Mouse (Mus musculus) embryonic facial prominence, embryonic 11.5 days (tissue): Measurements from ENCODE around the gene Acad12. TPM values are rescaled to one million over a fixed set of nuclear protein-coding genes. Genes with fewer than 3 reads are reported as not detected.
"Not testable (repeated sequence)": the region's sequence is repeated elsewhere in the genome, so short reads cannot be mapped to it uniquely, and the experiment has no call there.

Experiments used
- ATAC-seq: fragments of 200-750 bp; cut with Nextera tagmentation; replicated peaks from 2 replicates; pipeline ENCODE4 v1.8.0; 2017; ENCODE audit warnings: low read depth; ENCODE audit not compliant: insufficient number of reproducible peaks, low FRiP score, low TSS enrichment
- DNase-seq: peaks from one replicate; pipeline ENCODE4 v3.0.0-alpha.2; 2015; ENCODE audit warnings: low spot score
- H3K27ac ChIP-seq: fragments of 300-500 bp; sonication (generic); replicated peaks from 2 replicates; pipeline ENCODE4 v1.5.1; 2014; ENCODE audit warnings: mild to moderate bottlenecking, low read depth, low read length, control low read depth
- H3K27me3 ChIP-seq: fragments of 300-500 bp; sonication (generic); 2 replicates; pipeline ENCODE4 v1.6.1; 2014; ENCODE audit warnings: mild to moderate bottlenecking, low read length, moderate library complexity, mixed read lengths; ENCODE audit not compliant: control insufficient read depth, insufficient read depth
- H3K36me3 ChIP-seq: fragments of 300-500 bp; sonication (generic); replicated peaks from 2 replicates; pipeline ENCODE4 v1.6.1; 2014; ENCODE audit warnings: low read depth, mild to moderate bottlenecking, low read length, moderate library complexity, mixed read lengths; ENCODE audit not compliant: control insufficient read depth, insufficient read depth
- H3K4me1 ChIP-seq: fragments of 300-500 bp; sonication (generic); 2 replicates; pipeline ENCODE4 v1.6.1; 2014; ENCODE audit warnings: low read length, mixed read lengths; ENCODE audit not compliant: control insufficient read depth, insufficient read depth
- H3K4me2 ChIP-seq: fragments of 300-500 bp; sonication (generic); 2 replicates; pipeline ENCODE4 v1.6.1; 2014; ENCODE audit warnings: low read depth, mild to moderate bottlenecking, control low read depth, low read length, moderate library complexity
- H3K4me3 ChIP-seq: fragments of 300-500 bp; sonication (generic); 2 replicates; pipeline ENCODE4 v1.5.1; 2014; ENCODE audit warnings: low read depth, low read length, control low read depth
- H3K9ac ChIP-seq: fragments of 300-500 bp; sonication (generic); replicated peaks from 2 replicates; pipeline ENCODE4 v1.6.1; 2014; ENCODE audit warnings: mild to moderate bottlenecking, control low read depth, low read length
- H3K9me3 ChIP-seq: fragments of 300-500 bp; sonication (generic); replicated peaks from 2 replicates; pipeline ENCODE4 v1.6.1; 2016; ENCODE audit warnings: mild to moderate bottlenecking, low read length, inconsistent platforms, mixed read lengths; ENCODE audit not compliant: control insufficient read depth
- WGBS: fragments of 180-500 bp; shearing (Covaris S2); extraction: QIAGEN DNeasy Blood & Tissue Kit; methylation state at CpG from one replicate; pipeline ENCODE4 v1.1.7; 2014; 5-methylcytosine and 5-hydroxymethylcytosine counted together
- polyA plus RNA-seq: library from polyadenylated mRNA; unstranded; fragments of >200 nt; fragmentation: Nextera tagmentation; extraction: Ambion mirVana; gene quantifications from 2 replicates; pipeline ENCODE4 v1.2.1, GENCODE M21; 2014

The Acad12 gene
- polyA plus RNA-seq, 1 experiment from 2014 or later = 1.5 TPM

DNA sequence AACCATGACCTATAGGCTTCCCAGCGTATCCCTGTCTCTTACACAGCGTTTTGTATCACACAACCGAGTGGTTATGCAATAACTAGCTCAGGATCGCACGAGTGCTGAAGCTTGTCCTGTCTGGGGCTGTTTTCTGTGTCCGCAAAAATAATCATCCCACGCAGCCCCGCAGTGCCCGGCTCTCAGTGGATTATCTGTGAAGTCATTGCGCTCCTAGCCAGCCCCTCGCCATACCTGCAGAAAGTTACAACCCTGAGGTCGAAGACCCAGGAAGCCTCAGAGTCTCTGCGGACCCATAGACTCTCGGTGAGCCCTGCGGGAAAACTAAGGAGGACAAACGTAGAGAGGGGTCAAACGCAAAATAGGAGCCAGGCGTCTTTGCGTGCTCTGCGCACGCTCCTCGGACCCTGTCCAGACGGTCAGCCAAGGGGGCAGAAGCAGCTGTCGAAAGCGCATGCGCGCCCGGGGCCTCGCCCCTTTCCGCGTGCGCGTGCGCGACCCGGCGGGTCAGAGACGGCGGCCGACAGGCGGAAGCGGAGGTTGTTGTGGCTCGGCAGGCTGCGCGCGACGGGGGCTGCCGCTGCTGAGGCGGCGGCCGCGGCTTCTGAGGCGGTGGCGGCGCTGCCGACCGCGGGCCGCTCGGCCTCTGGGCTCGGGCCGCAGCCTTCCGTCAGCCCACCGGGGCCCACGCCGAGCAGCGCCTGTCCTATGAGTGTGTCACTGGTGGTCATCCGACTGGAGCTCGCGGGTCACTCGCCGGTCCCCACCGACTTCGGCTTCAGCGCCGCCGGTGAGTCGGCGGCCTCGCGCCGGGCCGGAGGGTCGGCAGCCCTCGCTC, 41.5 kb upstream of the Acad12 start, which contains the start of the genes Acad10 and Brap:
Gene Acad10 (minus strand): TSS at position 456 of the 838 bp plus-strand sequence.
Gene Brap (plus strand): TSS at position 505 of the 838 bp plus-strand sequence.
- Histone ChIP-seq H3K4me1 (no peaks in the 10 kb centered on the region), H3K27ac (no peak within 1 kb of the TSS; the same call in 1 of the 2 replicates), H3K4me3 (peak within 1 kb of the TSS; percentile 94), H3K36me3 (peaks cover 3% of the 10 kb centered on the region; the same call in 1 of the 2 replicates), H3K4me2 (peak within 1 kb of the TSS; percentile 79), H3K9ac (peak within 1 kb of the TSS; percentile 90), H3K9me3 (no peaks in the 10 kb centered on the region), H3K27me3 (no peaks in the 10 kb centered on the region)
- DNase-seq (peak; percentile 94), ATAC-seq (peak; percentile 69)
- WGBS = 2% methylated on average over 82 of the region's 85 CpGs

DNA sequence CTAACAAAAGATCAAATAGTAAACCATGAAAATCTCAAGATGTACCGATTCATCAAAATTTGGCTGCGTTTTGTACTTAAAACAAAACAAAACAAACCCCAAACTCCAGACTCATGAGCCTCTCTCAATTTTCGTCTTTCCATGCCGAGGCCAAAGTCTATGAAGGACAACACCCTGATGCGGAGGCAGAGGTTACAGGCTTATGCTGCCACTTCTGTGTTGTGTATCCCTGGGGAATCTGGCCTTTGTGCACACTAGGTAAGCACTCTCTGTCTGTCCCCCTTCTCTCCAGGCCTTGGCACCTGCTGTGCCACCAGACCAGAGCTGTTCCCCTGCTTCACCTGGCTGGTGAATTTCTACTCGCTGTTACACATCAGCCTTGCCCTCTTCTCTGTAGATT, 38.9 kb upstream of the Acad12 start:
- not testable (repeated sequence) for H3K9ac ChIP-seq, H3K4me2 ChIP-seq, DNase-seq, H3K36me3 ChIP-seq, ATAC-seq, H3K4me3 ChIP-seq, H3K27me3 ChIP-seq, H3K4me1 ChIP-seq, H3K27ac ChIP-seq, H3K9me3 ChIP-seq
- WGBS = 85% methylated on average over 6 of the region's 6 CpGs

DNA sequence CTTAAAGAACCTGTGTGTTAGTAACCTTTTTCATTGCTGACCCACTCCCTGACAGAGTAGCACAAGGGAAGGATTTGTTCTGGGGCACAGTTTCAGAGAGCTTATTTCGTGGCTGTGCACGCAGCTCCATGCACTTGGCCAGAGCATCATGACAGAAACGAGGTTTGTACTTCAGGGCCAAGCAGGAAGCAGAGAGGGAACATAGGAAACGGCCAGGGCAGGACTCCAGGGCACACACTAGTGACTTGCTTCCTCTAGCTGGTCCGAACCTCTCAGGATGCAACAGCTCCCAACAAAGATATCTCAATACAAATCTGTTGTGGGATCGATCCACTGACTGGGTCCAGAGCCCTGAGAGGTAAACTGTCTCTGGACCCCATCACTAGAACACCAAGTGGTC, 38.1 kb upstream of the Acad12 start:
- H3K4me1 ChIP-seq, DNase-seq, H3K36me3 ChIP-seq, H3K27me3 ChIP-seq, H3K4me2 ChIP-seq, ATAC-seq, H3K9me3 ChIP-seq, H3K4me3 ChIP-seq, H3K9ac ChIP-seq, H3K27ac ChIP-seq: not testable (repeated sequence)
- 70% methylated on average over 6 of the region's 6 CpGs for WGBS

DNA sequence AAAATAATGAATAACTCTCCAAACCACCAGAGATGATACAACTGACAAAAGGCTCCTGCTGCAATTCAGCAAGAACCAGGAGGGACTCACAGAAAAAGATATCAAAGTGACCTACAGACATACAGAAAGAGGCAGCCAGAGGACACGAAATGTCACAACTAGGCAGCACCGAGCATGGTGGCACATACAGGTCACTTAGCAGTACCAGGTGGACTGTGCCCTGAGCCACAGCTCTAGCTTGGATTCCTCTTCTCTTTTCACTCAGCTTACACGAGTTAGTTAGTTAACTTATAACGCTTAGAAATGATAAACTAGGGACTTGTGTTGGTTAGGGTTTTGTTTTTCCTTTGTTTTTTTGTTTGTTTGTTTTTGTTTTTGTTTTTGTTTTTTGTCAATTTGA, 35.8 kb upstream of the Acad12 start:
- Histone ChIP-seq H3K36me3 (no peaks in the 10 kb centered on the region), H3K4me2 (no peak overlapping the region), H3K9ac (no peak overlapping the region), H3K27ac (no peak overlapping the region), H3K9me3 (no peaks in the 10 kb centered on the region), H3K4me1 (no peaks in the 10 kb centered on the region), H3K27me3 (no peaks in the 10 kb centered on the region), H3K4me3 (no peak overlapping the region)
- DNase-seq = no peak
- 78% methylated on average over 4 of the region's 4 CpGs for WGBS
- ATAC-seq = no peak

DNA sequence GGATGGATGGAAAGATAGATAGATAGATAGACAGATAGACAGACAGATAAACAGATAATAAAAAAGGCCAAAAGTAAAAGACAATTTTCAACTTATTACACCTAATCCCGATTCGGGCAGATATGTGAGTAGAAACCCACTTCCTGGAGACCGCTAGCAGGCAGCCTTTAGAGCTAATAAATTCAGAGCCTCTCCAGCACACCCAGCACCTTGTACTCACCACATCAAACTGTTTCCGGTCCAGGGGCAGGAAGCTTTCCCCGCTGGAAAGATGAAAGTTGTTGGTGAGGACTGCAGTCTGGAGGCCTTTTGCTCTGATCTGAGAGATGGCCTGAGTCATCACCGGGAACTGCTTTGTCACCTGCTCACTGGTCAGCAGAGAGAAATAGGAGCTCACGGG, 30.4 kb upstream of the Acad12 start:
- DNase-seq = no peak
- Histone ChIP-seq H3K4me1 (no peaks in the 10 kb centered on the region), H3K27ac (no peak overlapping the region), H3K9ac (no peak overlapping the region), H3K4me2 (no peak overlapping the region), H3K36me3 (no peaks in the 10 kb centered on the region), H3K4me3 (no peak overlapping the region), H3K27me3 (no peaks in the 10 kb centered on the region), H3K9me3 (no peaks in the 10 kb centered on the region)
- WGBS = 85% methylated on average over 7 of the region's 7 CpGs
- ATAC-seq = no peak

DNA sequence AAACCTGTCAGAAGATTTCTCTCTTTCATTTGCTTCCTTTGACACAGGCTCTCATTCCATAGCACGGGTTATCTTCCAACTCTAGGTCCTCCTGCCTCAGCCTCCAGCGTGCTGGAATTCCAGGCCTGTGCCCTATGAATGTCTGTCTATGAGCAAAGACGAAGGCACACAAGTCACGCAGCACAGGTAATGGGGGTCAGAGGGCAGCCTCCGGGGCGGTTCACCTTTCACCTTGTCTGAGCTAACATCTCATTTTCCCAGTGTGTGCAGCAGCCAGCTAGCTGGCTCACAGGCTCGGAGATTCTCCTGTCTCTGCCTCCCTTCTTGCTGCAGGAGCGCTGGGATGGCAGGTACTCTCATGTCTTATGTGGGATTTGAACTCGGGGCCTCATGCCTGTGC, 20.9 kb upstream of the Acad12 start:
- H3K4me1 ChIP-seq = no peaks in the 10 kb centered on the region
- H3K27me3 ChIP-seq = no peaks in the 10 kb centered on the region
- WGBS = 86% methylated on average over 9 of the region's 9 CpGs
- H3K9me3 ChIP-seq = no peaks in the 10 kb centered on the region
- H3K4me3 ChIP-seq = no peak overlapping the region
- DNase-seq (no peak), ATAC-seq (no peak)
- H3K9ac ChIP-seq = no peak overlapping the region
- H3K4me2 ChIP-seq = no peak overlapping the region
- no peak overlapping the region for H3K27ac ChIP-seq
- no peaks in the 10 kb centered on the region for H3K36me3 ChIP-seq

DNA sequence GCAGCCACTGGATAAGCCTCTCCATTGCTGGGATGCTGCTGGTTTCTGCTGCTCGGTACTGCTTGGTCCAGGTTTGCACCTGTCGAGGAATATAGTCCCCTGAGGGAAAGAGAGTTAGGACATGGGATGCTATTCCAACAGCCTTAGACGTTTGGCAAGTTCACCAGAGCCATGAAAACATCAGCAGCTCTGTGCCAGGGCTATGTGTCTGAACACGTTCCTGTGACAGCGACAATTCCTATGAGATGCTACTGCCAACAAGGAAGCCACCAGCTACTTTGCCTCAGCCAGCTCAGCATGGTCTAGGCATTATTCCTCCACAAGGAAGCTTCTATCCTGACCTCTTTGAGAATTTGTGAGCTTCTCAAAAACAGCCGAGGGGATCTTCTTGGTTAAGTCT, 18.6 kb upstream of the Acad12 start:
- DNase-seq = no peak
- no peak for ATAC-seq
- H3K27ac ChIP-seq = no peak overlapping the region
- 80% methylated on average over 6 of the region's 6 CpGs for WGBS
- no peak overlapping the region for H3K4me3 ChIP-seq
- H3K27me3 ChIP-seq = no peaks in the 10 kb centered on the region
- no peaks in the 10 kb centered on the region for H3K9me3 ChIP-seq
- no peak overlapping the region for H3K4me2 ChIP-seq
- no peaks in the 10 kb centered on the region for H3K4me1 ChIP-seq
- no peaks in the 10 kb centered on the region for H3K36me3 ChIP-seq
- H3K9ac ChIP-seq = no peak overlapping the region

DNA sequence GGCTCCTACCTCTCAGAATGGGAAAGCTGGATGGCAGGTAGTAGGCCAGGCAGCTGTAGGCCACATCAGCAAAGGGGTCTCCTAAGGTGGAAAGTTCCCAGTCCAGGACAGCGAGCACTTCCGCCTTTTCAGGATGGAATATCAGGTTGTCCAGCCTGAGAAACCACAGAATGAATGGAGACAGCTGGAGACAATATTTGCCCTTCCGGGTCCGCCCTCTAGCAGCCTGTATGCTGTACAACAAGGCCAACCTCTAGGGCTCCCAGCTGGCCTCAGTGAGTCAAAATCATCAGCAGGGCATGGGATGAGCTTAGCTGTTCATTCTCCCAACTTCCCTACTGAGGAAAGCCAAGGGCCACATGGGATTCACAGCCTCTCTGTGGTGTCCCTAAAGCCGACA, 15.9 kb upstream of the Acad12 start:
- WGBS = 91% methylated on average over 5 of the region's 5 CpGs
- no peaks in the 10 kb centered on the region for H3K4me1 ChIP-seq
- ATAC-seq = no peak
- no peak for DNase-seq
- no peaks in the 10 kb centered on the region for H3K36me3 ChIP-seq
- no peak overlapping the region for H3K9ac ChIP-seq
- no peaks in the 10 kb centered on the region for H3K27me3 ChIP-seq
- H3K9me3 ChIP-seq = no peaks in the 10 kb centered on the region
- H3K4me2 ChIP-seq = no peak overlapping the region
- H3K27ac ChIP-seq = no peak overlapping the region
- no peak overlapping the region for H3K4me3 ChIP-seq
